Mouse (Mus musculus): ENCODE results near the gene Nrg4.

The Nrg4 gene

DNA sequence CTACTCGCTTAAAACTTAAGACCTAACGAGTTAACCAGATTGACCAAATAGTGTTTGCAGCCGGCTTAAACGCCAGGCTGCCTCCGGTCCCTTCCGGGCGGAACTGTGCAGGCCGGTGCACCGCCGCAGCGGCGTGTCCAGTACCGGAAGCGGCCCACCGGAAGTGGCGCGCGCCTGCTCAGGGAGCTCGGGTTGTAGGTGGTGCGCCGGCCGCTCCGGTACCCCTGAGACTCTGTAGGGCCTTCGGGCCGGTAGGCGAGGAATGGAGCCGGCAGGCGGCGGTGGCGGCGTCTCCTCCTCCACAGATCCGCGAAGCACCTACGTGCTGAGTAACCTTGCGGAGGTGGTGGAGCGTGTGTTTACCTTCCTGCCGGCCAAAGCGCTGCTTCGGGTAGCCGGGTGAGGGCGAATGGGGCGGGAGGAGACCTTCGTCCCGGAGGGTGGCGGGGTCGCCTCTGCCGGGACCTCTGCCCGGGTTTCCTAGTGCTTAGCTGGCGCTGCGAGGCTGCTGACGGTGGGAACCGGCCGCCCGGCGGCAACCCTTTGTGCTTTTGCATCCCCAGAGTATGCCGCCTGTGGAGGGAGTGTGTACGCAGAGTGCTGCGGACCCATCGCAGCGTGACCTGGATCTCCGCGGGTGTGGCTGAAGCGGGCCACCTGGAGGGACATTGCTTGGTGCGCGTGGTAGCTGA lies 117.7 kb downstream of the Nrg4 start, which contains the start of gene Fbxo22:
Fbxo22 (plus strand) TSS at position 136 of the 692 bp plus-strand sequence.
- peak; percentile 88 for DNase-seq

DNA sequence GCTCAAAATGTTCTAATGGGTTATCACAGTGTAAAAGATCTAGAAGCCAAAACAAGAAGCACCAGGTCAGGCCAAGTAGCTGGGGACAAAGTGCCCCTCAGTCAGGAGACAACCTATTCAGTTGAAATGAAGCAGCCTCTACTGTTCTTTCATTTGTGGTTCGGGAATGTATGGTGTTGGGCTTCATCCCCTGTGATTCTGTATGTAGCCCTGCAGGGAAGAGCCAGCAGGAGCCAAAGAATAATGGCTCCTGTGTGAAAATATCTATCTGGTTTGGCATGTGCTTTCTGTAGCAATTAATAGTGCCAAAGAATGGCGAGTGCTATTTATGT lies 118.2 kb downstream of the Nrg4 start:
- no peak for DNase-seq

DNA sequence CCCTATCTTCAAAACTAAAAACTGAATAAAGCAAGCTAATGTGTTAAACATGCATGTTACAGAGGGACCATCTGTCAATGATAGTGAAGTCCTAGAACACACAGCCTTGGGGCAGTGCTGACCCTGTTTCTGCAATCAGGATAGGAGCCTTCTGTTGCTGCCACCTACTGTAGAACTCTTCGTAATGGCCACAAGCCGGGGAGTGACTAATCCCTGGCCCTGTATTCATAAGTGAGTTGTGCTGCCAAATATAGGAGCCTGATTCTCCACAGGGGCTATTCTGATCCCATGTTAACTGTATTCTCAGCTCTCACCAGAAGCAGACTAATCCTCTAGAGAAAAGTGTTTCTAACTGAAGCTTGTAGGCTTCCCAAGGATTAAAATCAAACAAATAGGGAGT lies 127.3 kb downstream of the Nrg4 start:
- DNase-seq, result peak; percentile 53

DNA sequence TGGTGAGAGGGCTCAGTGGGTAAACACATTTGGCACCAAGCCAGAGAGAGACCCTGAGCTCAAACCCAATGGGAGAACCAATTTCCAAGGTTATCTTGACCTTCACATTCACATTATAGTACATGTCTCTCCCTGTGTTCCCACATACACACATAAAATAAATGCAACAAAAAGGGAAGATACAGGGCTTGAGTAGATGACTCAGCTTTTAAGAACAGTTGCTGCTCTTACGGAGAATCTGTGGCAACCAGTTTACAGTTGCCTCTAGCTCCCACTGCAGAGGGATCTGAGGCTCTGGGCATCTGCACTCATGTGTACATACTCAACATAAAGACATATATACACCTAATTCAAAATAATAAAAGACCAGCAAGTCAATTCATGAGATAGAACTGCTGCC lies 128.4 kb downstream of the Nrg4 start:
- no peak for DNase-seq

DNA sequence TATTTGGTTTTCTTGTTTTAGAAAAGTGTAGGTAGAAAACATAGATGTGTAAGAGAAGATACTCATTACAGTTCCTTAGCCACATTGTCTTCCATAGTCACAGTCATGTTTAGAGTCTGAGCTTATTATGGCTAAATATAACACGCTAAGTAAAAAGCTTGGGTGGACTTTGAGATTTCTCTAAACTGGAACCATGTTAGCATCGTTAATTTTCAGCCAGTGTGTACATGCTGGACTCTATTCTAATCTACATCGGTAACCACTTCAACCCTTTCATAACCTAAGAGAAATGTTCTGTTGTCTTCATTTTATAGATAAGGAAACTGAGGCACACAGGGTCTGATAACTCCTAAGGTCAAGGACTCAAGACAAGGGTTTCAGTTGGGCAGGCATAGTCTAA lies 130.8 kb downstream of the Nrg4 start:
- no peak for DNase-seq

DNA sequence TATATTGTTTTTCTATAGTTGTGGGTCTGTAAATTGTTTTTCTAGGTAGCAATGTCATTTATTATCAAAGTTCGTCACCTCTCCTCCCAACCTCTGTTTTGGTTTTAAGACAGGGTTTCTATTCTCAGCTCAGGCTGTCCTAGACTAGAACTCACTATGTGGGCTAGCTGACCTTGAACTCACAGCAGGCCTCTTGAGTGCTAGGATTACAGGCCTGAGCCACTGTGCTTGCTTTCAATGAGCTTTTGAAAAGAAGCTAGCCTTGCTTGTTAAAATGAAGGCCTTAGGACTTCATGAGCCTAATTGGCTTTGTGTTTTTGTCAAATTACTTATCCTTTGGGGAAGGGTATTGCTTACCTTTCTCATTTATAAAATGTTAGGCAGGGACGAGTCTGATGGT lies 152.4 kb downstream of the Nrg4 start:
- DNase-seq, result no peak

DNA sequence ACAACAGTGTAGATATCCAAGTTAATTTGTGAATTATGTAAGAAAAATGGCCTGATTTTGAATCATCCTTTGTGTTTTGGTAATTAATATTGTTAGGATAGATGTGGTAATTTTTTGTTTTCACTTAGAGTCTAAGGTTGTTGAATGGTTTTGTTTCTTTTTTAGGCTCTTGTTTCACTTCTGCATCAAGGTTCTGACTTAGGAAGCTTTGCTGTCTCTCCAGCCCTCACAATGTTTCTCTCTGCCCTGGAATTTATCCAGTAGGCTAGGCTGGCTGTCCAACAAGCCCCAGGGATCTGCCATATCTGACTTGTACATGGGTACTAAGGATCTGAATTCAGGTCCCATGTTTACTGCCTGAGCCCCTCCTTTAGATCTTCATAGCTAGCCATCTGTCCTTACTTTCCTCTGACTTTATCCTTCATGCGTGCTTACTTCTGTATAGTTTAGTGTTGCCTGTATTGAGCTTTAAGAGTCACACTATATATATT lies 154.4 kb downstream of the Nrg4 start:
- no peak for DNase-seq

DNA sequence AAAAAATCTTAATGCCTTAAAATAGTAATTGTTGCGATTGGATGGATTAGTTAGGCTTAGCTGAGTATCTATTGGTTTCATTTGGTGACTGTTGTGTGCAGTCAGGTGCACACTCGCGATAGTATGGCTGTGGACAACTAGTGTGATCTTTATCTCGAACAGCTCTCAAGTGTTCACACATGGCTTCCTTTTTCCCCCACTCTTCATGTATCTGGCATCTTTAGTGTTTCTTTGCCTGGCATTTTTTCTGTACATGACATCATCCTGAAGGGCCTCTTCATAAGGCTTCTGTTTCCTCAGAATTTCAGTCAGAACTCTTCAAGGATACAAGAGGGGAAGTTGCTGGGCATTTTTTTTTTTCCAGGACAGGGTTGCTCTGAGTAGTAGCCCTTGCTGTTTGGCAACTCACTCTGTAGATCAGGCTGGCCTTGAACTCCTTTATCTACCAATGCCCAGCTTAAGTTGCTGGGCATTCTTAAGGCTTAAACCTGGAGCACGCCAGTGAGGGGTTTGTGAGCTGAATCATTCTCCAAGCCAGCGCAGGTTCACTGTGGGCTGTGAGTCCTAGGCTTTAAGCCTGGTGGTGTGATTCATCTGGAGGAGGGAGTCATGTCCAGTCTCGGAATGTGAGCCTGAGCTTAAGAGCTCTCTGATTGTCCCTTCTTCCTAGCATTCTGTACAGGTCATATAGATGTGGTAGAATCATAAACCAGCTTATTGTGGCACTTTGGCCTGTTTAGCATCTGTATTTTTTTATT lies 155.8 kb downstream of the Nrg4 start:
- no peak for DNase-seq
